Comparison of ENCODE assay signal across 14 mouse cellular contexts in genomic region chr4:117094626-117095361, GRCm38 (mm10). TPM values are rescaled to one million over a fixed set of nuclear protein-coding genes. Genes with fewer than 3 reads are reported as not detected.
DNase-seq lines count a peak whose midpoint lies in the region; ATAC-seq and TF ChIP-seq lines count a peak whose summit lies in the region.
"Had no signal": no experiment of that assay in that cellular context is flagged by ENCODE, and none has a peak within 500 bp of the region (broad histone marks: within the 10 kb centered on the region; RNA-seq: fewer than 3 reads in every experiment).

No protein-coding gene starts in this region.

- peaks cover 13% of the 10 kb centered on the region for H3K27me3 ChIP-seq in liver, postnatal 0 days (ENCODE audit: insufficient read depth, low read length)
- peaks cover 20% of the 10 kb centered on the region for H3K27me3 ChIP-seq in embryonic facial prominence, embryonic 10.5 days (replicated peaks; ENCODE audit: low read depth, poor library complexity, severe bottlenecking)
- no peaks in the 10 kb centered on the region; the same call in 1 of the 2 replicates for H3K27me3 ChIP-seq in intestine, embryonic 15.5 days (replicated peaks)
- no peaks in the 10 kb centered on the region for H3K27me3 ChIP-seq in limb, embryonic 14.5 days (ENCODE audit: control insufficient read depth, insufficient read depth, low read length)
- H3K27me3 ChIP-seq: embryonic facial prominence, embryonic 13.5 days had no signal

- WGBS in liver, postnatal 0 days (ENCODE audit: insufficient replicate concordance): 63% methylated on average over 3 of the region's 3 CpGs
- WGBS in embryonic facial prominence, embryonic 10.5 days: 84% methylated on average over 3 of the region's 3 CpGs
- 66% methylated on average over 3 of the region's 3 CpGs for WGBS in intestine, embryonic 15.5 days
- WGBS in limb, embryonic 14.5 days: 65% methylated on average over 3 of the region's 3 CpGs

- DNase-seq in liver, postnatal 0 days: no peak
- no peak for DNase-seq in liver
- DNase-seq in embryonic facial prominence, embryonic 10.5 days (ENCODE audit: low spot score): no peak
- DNase-seq in limb, embryonic 14.5 days (ENCODE audit: low spot score): no peak
- no peak for DNase-seq in urinary bladder, postnatal 10 days (ENCODE audit: low spot score)
- DNase-seq in right cerebral cortex, adult 18-20 months: no peak
- no peak for DNase-seq in embryo, embryonic 10 days (ENCODE audit: low spot score)
- DNase-seq: layer of hippocampus, adult 9-11 months; liver, embryonic 13.5 days had no signal

- peaks cover 20% of the 10 kb centered on the region for H3K4me1 ChIP-seq in liver, postnatal 0 days (ENCODE audit: insufficient read depth)
- H3K4me1 ChIP-seq in embryonic facial prominence, embryonic 10.5 days: peaks cover 48% of the 10 kb centered on the region
- 0 out of 2 replicates have a peak, but pooled peaks cover 7% of the 10 kb centered on the region for H3K4me1 ChIP-seq in intestine, embryonic 15.5 days (replicated peaks)
- H3K4me1 ChIP-seq in limb, embryonic 14.5 days (ENCODE audit: control insufficient read depth, insufficient read depth, low read length): peaks cover 29% of the 10 kb centered on the region

- no peak for TF ChIP-seq EP300 in liver, postnatal 0 days (IDR thresholded peaks at IDR 0.05; ENCODE audit: low read depth)

- H3K36me3 ChIP-seq in liver, postnatal 0 days (replicated peaks; ENCODE audit: insufficient read depth, low read length): no peaks in the 10 kb centered on the region
- H3K36me3 ChIP-seq in embryonic facial prominence, embryonic 10.5 days (replicated peaks): peaks cover 9% of the 10 kb centered on the region
- H3K36me3 ChIP-seq in intestine, embryonic 15.5 days: no peaks in the 10 kb centered on the region
- no peaks in the 10 kb centered on the region for H3K36me3 ChIP-seq in limb, embryonic 14.5 days (ENCODE audit: control insufficient read depth, insufficient read depth, low read length)
- H3K36me3 ChIP-seq: embryonic facial prominence, embryonic 13.5 days; hindbrain, embryonic 15.5 days; liver, embryonic 13.5 days had no signal

- peak; percentile 67 for ATAC-seq in liver, postnatal 0 days
- ATAC-seq in intestine, embryonic 15.5 days: no peak
- ATAC-seq in limb, embryonic 14.5 days (ENCODE audit: low FRiP score, low read depth): no peak

- TF ChIP-seq CTCF in liver, postnatal 0 days (IDR thresholded peaks at IDR 0.05; ENCODE audit: low read depth): no peak

- H3K4me3 ChIP-seq in liver, postnatal 0 days (ENCODE audit: low read depth, low read length): no peak overlapping the region
- H3K4me3 ChIP-seq in embryonic facial prominence, embryonic 10.5 days: no peak overlapping the region
- H3K4me3 ChIP-seq in intestine, embryonic 15.5 days (replicated peaks): no peak overlapping the region
- H3K4me3 ChIP-seq in limb, embryonic 14.5 days (replicated peaks; ENCODE audit: low read length): no peak overlapping the region
- H3K4me3 ChIP-seq: myocyte had no signal

- no peak overlapping the region for H3K9ac ChIP-seq in liver, postnatal 0 days (replicated peaks)
- H3K9ac ChIP-seq in intestine, embryonic 15.5 days: no peak overlapping the region
- no peak overlapping the region for H3K9ac ChIP-seq in limb, embryonic 14.5 days (ENCODE audit: low read depth, low read length, severe bottlenecking)

- no peak overlapping the region for H3K27ac ChIP-seq in liver, postnatal 0 days (ENCODE audit: low read depth)
- peak overlapping the region; percentile 89; the same call in 1 of the 2 replicates for H3K27ac ChIP-seq in embryonic facial prominence, embryonic 10.5 days (replicated peaks)
- peak overlapping the region; percentile 29; the same call in 1 of the 2 replicates for H3K27ac ChIP-seq in intestine, embryonic 15.5 days
- peak overlapping the region; percentile 72 for H3K27ac ChIP-seq in limb, embryonic 14.5 days (replicated peaks; ENCODE audit: low read depth, low read length)
- H3K27ac ChIP-seq: liver, embryonic 13.5 days had no signal

- TF ChIP-seq POLR2A in limb, embryonic 14.5 days (IDR thresholded peaks at IDR 0.05; ENCODE audit: borderline replicate concordance, extremely low read depth, insufficient read depth, insufficient read length): no peak

- no peaks in the 10 kb centered on the region for H3K9me3 ChIP-seq in liver, postnatal 0 days (ENCODE audit: low read length)
- no peaks in the 10 kb centered on the region for H3K9me3 ChIP-seq in embryonic facial prominence, embryonic 10.5 days
- no peaks in the 10 kb centered on the region for H3K9me3 ChIP-seq in intestine, embryonic 15.5 days
- H3K9me3 ChIP-seq in limb, embryonic 14.5 days (ENCODE audit: control insufficient read depth, low read length): no peaks in the 10 kb centered on the region
- H3K9me3 ChIP-seq: embryonic facial prominence, embryonic 13.5 days; hindbrain, embryonic 15.5 days; liver, embryonic 13.5 days had no signal

- H3K4me2 ChIP-seq in liver, postnatal 0 days (ENCODE audit: low read depth, low read length): no peak overlapping the region
- no peak overlapping the region for H3K4me2 ChIP-seq in intestine, embryonic 15.5 days (replicated peaks)
- H3K4me2 ChIP-seq in limb, embryonic 14.5 days (replicated peaks; ENCODE audit: low read depth, low read length, severe bottlenecking): no peak overlapping the region

RNA-seq across cellular contexts. Expression of gene Ptch2, which starts 1.1 kb away (rescaled TPM):
- 0.43 and 0.52 TPM in 2 replicates for polyA plus RNA-seq in liver, postnatal 0 days (2015; fragmentation: Nextera tagmentation; extraction: Ambion mirVana)
- polyA plus RNA-seq in embryonic facial prominence, embryonic 10.5 days (2016; fragmentation: Nextera tagmentation; extraction: Ambion mirVana): 9.2 and 10.4 TPM in 2 replicates
- polyA plus RNA-seq in intestine, embryonic 15.5 days (2015; fragmentation: Nextera tagmentation; extraction: Ambion mirVana): 5.6 and 5.9 TPM in 2 replicates
- polyA plus RNA-seq in limb, embryonic 14.5 days (2012; rRNA removed): 24.0 and 37.5 TPM in 2 replicates
- 11.2 and 11.4 TPM in 2 replicates for polyA plus RNA-seq in limb, embryonic 14.5 days (2014; fragmentation: Nextera tagmentation; extraction: Ambion mirVana)

RNA-seq across cellular contexts. Expression of gene Btbd19, which starts 30.7 kb away (rescaled TPM):
- polyA plus RNA-seq in liver, postnatal 0 days (2015; fragmentation: Nextera tagmentation; extraction: Ambion mirVana): 2.3 and 2.5 TPM in 2 replicates
- polyA plus RNA-seq in embryonic facial prominence, embryonic 10.5 days (2016; fragmentation: Nextera tagmentation; extraction: Ambion mirVana): 3.6 and 4.0 TPM in 2 replicates
- 6.0 and 7.6 TPM in 2 replicates for polyA plus RNA-seq in intestine, embryonic 15.5 days (2015; fragmentation: Nextera tagmentation; extraction: Ambion mirVana)
- 16.0 and 23.0 TPM in 2 replicates for polyA plus RNA-seq in limb, embryonic 14.5 days (2012; rRNA removed)
- polyA plus RNA-seq in limb, embryonic 14.5 days (2014; fragmentation: Nextera tagmentation; extraction: Ambion mirVana): 5.0 and 6.2 TPM in 2 replicates

RNA-seq across cellular contexts. Expression of gene Tctex1d4, which starts 31.8 kb away (rescaled TPM):
- polyA plus RNA-seq in liver, postnatal 0 days (2015; fragmentation: Nextera tagmentation; extraction: Ambion mirVana): 0.33 TPM in 1 of 2 replicates, not detected in the other
- polyA plus RNA-seq in embryonic facial prominence, embryonic 10.5 days (2016; fragmentation: Nextera tagmentation; extraction: Ambion mirVana): not detected in 2 replicates
- polyA plus RNA-seq in intestine, embryonic 15.5 days (2015; fragmentation: Nextera tagmentation; extraction: Ambion mirVana): not detected in 2 replicates
- polyA plus RNA-seq in limb, embryonic 14.5 days (2012; rRNA removed): 0.10 and 0.14 TPM in 2 replicates
- polyA plus RNA-seq in limb, embryonic 14.5 days (2014; fragmentation: Nextera tagmentation; extraction: Ambion mirVana): not detected in 2 replicates
- polyA plus RNA-seq: embryonic facial prominence, embryonic 13.5 days; heart, embryonic 14.5 days; liver, embryonic 13.5 days had no signal

RNA-seq across cellular contexts. Expression of gene Plk3, which starts 39.0 kb away (rescaled TPM):
- polyA plus RNA-seq in liver, postnatal 0 days (2015; fragmentation: Nextera tagmentation; extraction: Ambion mirVana): 4.8 TPM in 2 replicates
- 7.9 and 15.1 TPM in 2 replicates for polyA plus RNA-seq in embryonic facial prominence, embryonic 10.5 days (2016; fragmentation: Nextera tagmentation; extraction: Ambion mirVana)
- 3.6 and 3.7 TPM in 2 replicates for polyA plus RNA-seq in intestine, embryonic 15.5 days (2015; fragmentation: Nextera tagmentation; extraction: Ambion mirVana)
- polyA plus RNA-seq in limb, embryonic 14.5 days (2012; rRNA removed): 7.3 and 8.9 TPM in 2 replicates
- 4.7 and 5.8 TPM in 2 replicates for polyA plus RNA-seq in limb, embryonic 14.5 days (2014; fragmentation: Nextera tagmentation; extraction: Ambion mirVana)
